Mouse (Mus musculus): ENCODE data around the gene Tha1.

- TF ChIP-seq CTCF (IDR thresholded peaks at IDR 0.05; ENCODE audit: borderline replicate concordance, insufficient read depth, low read depth, low read length) (no peak), POLR2A (IDR thresholded peaks at IDR 0.05; ENCODE audit: borderline replicate concordance, insufficient read depth, low read length) (no peak)
Measured at GRCm38 (mm10) chr11:117918541-117918940, 45.3 kb upstream of the Tha1 start.
